Mouse (Mus musculus) layer of hippocampus, adult 18-20 months (tissue): Measurements from ENCODE around the gene Cat. TPM values are rescaled to one million over a fixed set of nuclear protein-coding genes. Genes with fewer than 3 reads are reported as not detected.

ENCODE experiments used
- DNase-seq, 2 experiments: peaks; one replicate each; pipeline ENCODE4 v3.0.0; 2022; ENCODE audit warnings: low spot score in 2 of 2
- total RNA-seq, 2 experiments: library from RNA; stranded (reverse); gene quantifications; 2 replicates each; pipeline ENCODE4 v1.2.3; 2021

Cat gene
- total RNA-seq, 2 experiments from 2014 or later: 53.3 to 53.5 TPM

GRCm38 (mm10) chr2:103478326-103478725, 6.6 kb downstream of the Cat start:
- no peak for DNase-seq

- DNase-seq: no peak
Measured at GRCm38 (mm10) chr2:103477456-103477855, 7.5 kb downstream of the Cat start.

- DNase-seq: no peak
Measured at GRCm38 (mm10) chr2:103476657-103477056, 8.3 kb downstream of the Cat start.

GRCm38 (mm10) chr2:103476180-103476579, 8.8 kb downstream of the Cat start:
- no peak for DNase-seq

GRCm38 (mm10) chr2:103473362-103473761, 11.6 kb downstream of the Cat start:
- no peak for DNase-seq

- no peak for DNase-seq
Measured at GRCm38 (mm10) chr2:103466984-103467588, 17.9 kb downstream of the Cat start.

- DNase-seq: no peak
Measured at GRCm38 (mm10) chr2:103466272-103466671, 18.7 kb downstream of the Cat start.

- no peak for DNase-seq
Measured at GRCm38 (mm10) chr2:103465429-103465828, 19.5 kb downstream of the Cat start.

- DNase-seq: no peak
Measured at GRCm38 (mm10) chr2:103464524-103464923, 20.4 kb downstream of the Cat start.

GRCm38 (mm10) chr2:103462746-103463145, 22.2 kb downstream of the Cat start:
- DNase-seq: no peak

- no peak for DNase-seq
Measured at GRCm38 (mm10) chr2:103461743-103462142, 23.2 kb downstream of the Cat start.

- no peak for DNase-seq
Measured at GRCm38 (mm10) chr2:103461210-103461609, 23.8 kb downstream of the Cat start.

- no peak for DNase-seq
Measured at GRCm38 (mm10) chr2:103459069-103459468, 25.9 kb downstream of the Cat start.

- DNase-seq: peak in 1 of 2 experiments; percentile 39
Measured at GRCm38 (mm10) chr2:103457628-103458027, 27.3 kb downstream of the Cat start.

GRCm38 (mm10) chr2:103457048-103457447, 27.9 kb downstream of the Cat start:
- no peak for DNase-seq

- peak; percentile 78 to 91 for DNase-seq
Measured at GRCm38 (mm10) chr2:103456646-103457045, 28.3 kb downstream of the Cat start.

- DNase-seq: no peak
Measured at GRCm38 (mm10) chr2:103455748-103456147, 29.2 kb downstream of the Cat start.

- peak in 1 of 2 experiments; percentile 69 for DNase-seq
Measured at GRCm38 (mm10) chr2:103452550-103452949, 32.4 kb downstream of the Cat start.

- DNase-seq: no peak
Measured at GRCm38 (mm10) chr2:103450267-103450666, 34.7 kb downstream of the Cat start.

GRCm38 (mm10) chr2:103449813-103450212, 35.1 kb downstream of the Cat start:
- DNase-seq: no peak

GRCm38 (mm10) chr2:103448947-103449560, 35.9 kb downstream of the Cat start:
- no peak for DNase-seq

- no peak for DNase-seq
Measured at GRCm38 (mm10) chr2:103446326-103446725, 38.6 kb downstream of the Cat start.

GRCm38 (mm10) chr2:103445776-103446175, 39.2 kb downstream of the Cat start:
- peak in 1 of 2 experiments; percentile 60 for DNase-seq
